Mouse (Mus musculus): ENCODE measurements at regions not wholly inside any gene's neighbourhood (a gene's known extent, or its start where the extent isn't known, plus 50 kb on each side); places are given as distances from the start of the nearest gene placed in this dataset.
A peak's percentile ranks its signal among the peaks of the same experiment; 100 is the strongest.

DNA sequence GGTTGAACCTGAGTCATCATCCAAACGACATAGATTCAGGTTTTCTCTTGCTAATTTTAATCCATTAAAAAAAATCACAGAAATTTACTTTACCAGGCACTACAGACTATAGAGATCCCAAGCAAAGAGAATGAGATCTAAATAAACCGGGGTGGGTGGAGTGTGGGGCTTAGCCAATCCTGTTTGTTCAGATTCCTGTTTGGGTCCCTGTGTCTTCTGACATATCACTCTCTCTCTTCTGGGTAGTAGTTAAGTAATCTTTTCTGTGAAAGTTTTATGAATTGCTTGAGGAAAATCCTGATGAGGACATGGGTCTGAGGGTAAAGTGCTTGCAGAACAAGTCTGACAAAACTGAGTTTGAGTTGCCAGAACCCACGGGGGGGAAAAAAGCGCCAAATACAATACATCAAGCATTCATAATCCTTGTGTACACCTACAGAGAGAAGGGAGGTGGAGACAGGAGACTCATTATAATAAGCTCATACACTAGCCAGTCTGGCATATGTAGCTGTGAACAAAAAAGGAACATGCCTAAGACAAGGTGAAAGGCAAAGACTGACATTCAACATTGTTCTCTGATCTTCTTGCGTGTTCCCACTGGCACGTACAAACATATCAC lies 339.8 kb downstream of the Rpl36a-ps1 start:
- Histone ChIP-seq H3K27me3 (ENCODE audit: insufficient read depth, low read length) (no peaks in the 10 kb centered on the region), H3K27ac (no peak overlapping the region), H3K4me3 (replicated peaks; ENCODE audit: low read depth, low read length) (no peak overlapping the region), H3K9ac (ENCODE audit: low read depth, low read length) (no peak overlapping the region), H3K36me3 (ENCODE audit: insufficient read depth, low read length) (no peaks in the 10 kb centered on the region), H3K4me1 (replicated peaks; ENCODE audit: insufficient read depth, low read length) (no peaks in the 10 kb centered on the region), H3K9me3 (replicated peaks; ENCODE audit: low read length) (no peaks in the 10 kb centered on the region), H3K4me2 (ENCODE audit: low read length) (no peak overlapping the region)
- DNase-seq (ENCODE audit: low spot score) = no peak
- TF ChIP-seq CTCF (IDR thresholded peaks at IDR 0.05; ENCODE audit: low read depth) = no peak
- WGBS = 80% methylated on average over 6 of the region's 6 CpGs
- no peak for ATAC-seq (replicated peaks; ENCODE audit: low FRiP score, low read depth)

GRCm38 (mm10) chr14:98651221-98651620 lies 342.9 kb downstream of the Rpl36a-ps1 start:
- Histone ChIP-seq H3K4me3 (replicated peaks; ENCODE audit: low read depth, low read length) (no peak overlapping the region), H3K27ac (no peak overlapping the region), H3K4me1 (replicated peaks; ENCODE audit: insufficient read depth, low read length) (no peaks in the 10 kb centered on the region), H3K4me2 (ENCODE audit: low read length) (no peak overlapping the region), H3K9ac (ENCODE audit: low read depth, low read length) (no peak overlapping the region), H3K27me3 (ENCODE audit: insufficient read depth, low read length) (no peaks in the 10 kb centered on the region), H3K9me3 (replicated peaks; ENCODE audit: low read length) (no peaks in the 10 kb centered on the region), H3K36me3 (ENCODE audit: insufficient read depth, low read length) (no peaks in the 10 kb centered on the region)
- DNase-seq (ENCODE audit: low spot score) = no peak
- WGBS = 87% methylated on average over 6 of the region's 6 CpGs
- TF ChIP-seq CTCF (IDR thresholded peaks at IDR 0.05; ENCODE audit: low read depth) = no peak
- ATAC-seq (replicated peaks; ENCODE audit: low FRiP score, low read depth) = no peak

DNA sequence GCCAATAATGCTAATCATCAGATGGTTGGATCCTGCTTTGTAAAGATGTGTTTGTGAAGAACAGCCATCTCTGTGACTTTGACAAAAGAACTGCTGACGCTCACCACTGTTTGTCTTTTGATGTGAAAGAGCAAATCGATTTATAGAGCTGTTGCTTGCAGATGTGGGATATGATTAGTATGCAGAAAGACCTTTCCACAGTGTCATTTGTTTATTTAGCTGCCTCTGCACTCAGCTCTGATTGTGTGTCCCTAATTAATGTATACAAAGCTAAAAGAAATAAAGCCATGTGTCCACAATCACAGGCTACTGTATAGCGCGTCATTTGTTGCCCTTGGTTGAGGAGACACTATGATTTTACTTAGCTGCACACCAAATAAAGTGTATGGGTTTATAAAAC lies 343.6 kb downstream of the Rpl36a-ps1 start:
- DNase-seq (ENCODE audit: low spot score) = no peak
- H3K27ac ChIP-seq = no peak overlapping the region
- ATAC-seq (replicated peaks; ENCODE audit: low FRiP score, low read depth) = no peak

GRCm38 (mm10) chr14:98647614-98648013 lies 346.5 kb downstream of the Rpl36a-ps1 start:
- ATAC-seq (replicated peaks; ENCODE audit: low FRiP score, low read depth) (no peak), DNase-seq (ENCODE audit: low spot score) (no peak)
- TF ChIP-seq CTCF (IDR thresholded peaks at IDR 0.05; ENCODE audit: low read depth) = no peak
- Histone ChIP-seq H3K4me3 (replicated peaks; ENCODE audit: low read depth, low read length) (no peak overlapping the region), H3K27me3 (ENCODE audit: insufficient read depth, low read length) (no peaks in the 10 kb centered on the region), H3K4me1 (replicated peaks; ENCODE audit: insufficient read depth, low read length) (no peaks in the 10 kb centered on the region), H3K36me3 (ENCODE audit: insufficient read depth, low read length) (no peaks in the 10 kb centered on the region), H3K27ac (no peak overlapping the region), H3K4me2 (ENCODE audit: low read length) (no peak overlapping the region), H3K9ac (ENCODE audit: low read depth, low read length) (no peak overlapping the region), H3K9me3 (replicated peaks; ENCODE audit: low read length) (no peaks in the 10 kb centered on the region)
- WGBS = 84% methylated on average over 4 of the region's 4 CpGs

More for the DNA sequence above, 343.6 kb downstream of the Rpl36a-ps1 start:
- no peak overlapping the region for H3K9ac ChIP-seq (ENCODE audit: low read depth, low read length)
- H3K4me2 ChIP-seq (ENCODE audit: low read length) = no peak overlapping the region
- no peaks in the 10 kb centered on the region for H3K36me3 ChIP-seq (ENCODE audit: insufficient read depth, low read length)
- 68% methylated on average over 4 of the region's 4 CpGs for WGBS
- H3K4me3 ChIP-seq (replicated peaks; ENCODE audit: low read depth, low read length) = no peak overlapping the region
- no peaks in the 10 kb centered on the region for H3K9me3 ChIP-seq (replicated peaks; ENCODE audit: low read length)
- no peaks in the 10 kb centered on the region for H3K4me1 ChIP-seq (replicated peaks; ENCODE audit: insufficient read depth, low read length)
- TF ChIP-seq CTCF (IDR thresholded peaks at IDR 0.05; ENCODE audit: low read depth) = no peak
- no peaks in the 10 kb centered on the region for H3K27me3 ChIP-seq (ENCODE audit: insufficient read depth, low read length)

GRCm38 (mm10) chr14:98643756-98644155 lies 350.4 kb downstream of the Rpl36a-ps1 start:
- ATAC-seq (replicated peaks; ENCODE audit: low FRiP score, low read depth) (no peak), DNase-seq (ENCODE audit: low spot score) (peak; percentile 63)
- no peaks in the 10 kb centered on the region for H3K36me3 ChIP-seq (ENCODE audit: insufficient read depth, low read length)
- no peaks in the 10 kb centered on the region for H3K9me3 ChIP-seq (replicated peaks; ENCODE audit: low read length)
- H3K4me2 ChIP-seq (ENCODE audit: low read length) = no peak overlapping the region
- no peak overlapping the region for H3K9ac ChIP-seq (ENCODE audit: low read depth, low read length)
- WGBS = 66% methylated on average over 1 of the region's 1 CpGs
- no peak for TF ChIP-seq CTCF (IDR thresholded peaks at IDR 0.05; ENCODE audit: low read depth)
- no peaks in the 10 kb centered on the region for H3K4me1 ChIP-seq (replicated peaks; ENCODE audit: insufficient read depth, low read length)
- H3K27ac ChIP-seq = no peak overlapping the region
- no peak overlapping the region for H3K4me3 ChIP-seq (replicated peaks; ENCODE audit: low read depth, low read length)
- no peaks in the 10 kb centered on the region for H3K27me3 ChIP-seq (ENCODE audit: insufficient read depth, low read length)

- no peak overlapping the region for H3K9ac ChIP-seq (ENCODE audit: low read depth, low read length)
- no peak overlapping the region for H3K27ac ChIP-seq
- no peaks in the 10 kb centered on the region for H3K27me3 ChIP-seq (ENCODE audit: insufficient read depth, low read length)
- no peak overlapping the region for H3K4me3 ChIP-seq (replicated peaks; ENCODE audit: low read depth, low read length)
- no peaks in the 10 kb centered on the region for H3K36me3 ChIP-seq (ENCODE audit: insufficient read depth, low read length)
- no peak for TF ChIP-seq CTCF (IDR thresholded peaks at IDR 0.05; ENCODE audit: low read depth)
- no peak overlapping the region for H3K4me2 ChIP-seq (ENCODE audit: low read length)
- H3K9me3 ChIP-seq (replicated peaks; ENCODE audit: low read length) = no peaks in the 10 kb centered on the region
- H3K4me1 ChIP-seq (replicated peaks; ENCODE audit: insufficient read depth, low read length) = no peaks in the 10 kb centered on the region
- 41% methylated on average over 4 of the region's 4 CpGs for WGBS
- peak; percentile 57 for DNase-seq (ENCODE audit: low spot score)
- no peak for ATAC-seq (replicated peaks; ENCODE audit: low FRiP score, low read depth)
Measured at GRCm38 (mm10) chr14:98642661-98643331, 351.3 kb downstream of the Rpl36a-ps1 start.

Measured in kidney, postnatal 0 days (tissue).